Comparison of ENCODE assay signal across 11 mouse cellular contexts in genomic region chr10:115099890-115100580, GRCm38 (mm10).
DNase-seq lines count a peak whose midpoint lies in the region; ATAC-seq and TF ChIP-seq lines count a peak whose summit lies in the region.
"Had no signal": no experiment of that assay in that cellular context is flagged by ENCODE, and none has a peak within 500 bp of the region (broad histone marks: within the 10 kb centered on the region; RNA-seq: fewer than 3 reads in every experiment).

No protein-coding gene starts in this region.

- H3K4me1 ChIP-seq in kidney, postnatal 0 days (replicated peaks; ENCODE audit: insufficient read depth, low read length), result no peaks in the 10 kb centered on the region
- H3K4me1 ChIP-seq in cerebellum, adult 2 months (ENCODE audit: control insufficient read depth, insufficient read depth, low read length), result peaks cover 16% of the 10 kb centered on the region
- H3K4me1 ChIP-seq: liver, embryonic 15.5 days; midbrain, embryonic 12.5 days had no signal

- 67% methylated on average over 9 of the region's 9 CpGs for WGBS in kidney, postnatal 0 days
- 65% methylated on average over 9 of the region's 9 CpGs for WGBS in cerebellum, adult 2 months

- H3K4me3 ChIP-seq in kidney, postnatal 0 days (replicated peaks; ENCODE audit: low read depth, low read length), result no peak overlapping the region
- no peak overlapping the region for H3K4me3 ChIP-seq in cerebellum, adult 2 months (replicated peaks; ENCODE audit: insufficient read depth, low read depth, low read length)
- H3K4me3 ChIP-seq: liver, embryonic 15.5 days; midbrain, embryonic 12.5 days had no signal

- DNase-seq in kidney, postnatal 0 days (ENCODE audit: low spot score), result peak; percentile 10
- no peak for DNase-seq in kidney, postnatal 25 days
- peak; percentile 6 for DNase-seq in adipocyte (ENCODE audit: low spot score)
- peak; percentile 65 to 83 for DNase-seq in cerebellum, adult 2 months
- DNase-seq in skeletal muscle tissue, adult 2 months (ENCODE audit: low read depth, low spot score), result peak; percentile 37
- DNase-seq in layer of hippocampus, adult 18-20 months (ENCODE audit: low spot score in 2 of 2), result no peak
- DNase-seq in spleen, adult 12 weeks (ENCODE audit: low spot score), result no peak
- DNase-seq: right cerebral cortex, postnatal 25 days had no signal

- no peak overlapping the region for H3K27ac ChIP-seq in kidney, postnatal 0 days
- H3K27ac ChIP-seq in cerebellum, adult 2 months (ENCODE audit: insufficient read depth, low read length), result peak overlapping the region; percentile 58; the same call in 1 of the 2 replicates
- H3K27ac ChIP-seq: liver, embryonic 15.5 days; midbrain, embryonic 12.5 days had no signal

- no peaks in the 10 kb centered on the region for H3K9me3 ChIP-seq in kidney, postnatal 0 days (replicated peaks; ENCODE audit: low read length)
- H3K9me3 ChIP-seq: liver, embryonic 15.5 days; midbrain, embryonic 12.5 days had no signal

- TF ChIP-seq POLR2A in cerebellum, adult 2 months (IDR thresholded peaks at IDR 0.05; ENCODE audit: borderline replicate concordance, insufficient read depth, low read length), result no peak

- no peaks in the 10 kb centered on the region for H3K27me3 ChIP-seq in kidney, postnatal 0 days (ENCODE audit: insufficient read depth, low read length)
- no peaks in the 10 kb centered on the region for H3K27me3 ChIP-seq in cerebellum, adult 2 months (ENCODE audit: control insufficient read depth, insufficient read depth, low read length)
- H3K27me3 ChIP-seq: liver, embryonic 15.5 days; midbrain, embryonic 12.5 days had no signal

- H3K9ac ChIP-seq in kidney, postnatal 0 days (ENCODE audit: low read depth, low read length), result no peak overlapping the region
- H3K9ac ChIP-seq: liver, embryonic 15.5 days; midbrain, embryonic 12.5 days had no signal

- no peak for TF ChIP-seq CTCF in kidney, postnatal 0 days (IDR thresholded peaks at IDR 0.05; ENCODE audit: low read depth)
- TF ChIP-seq CTCF in cerebellum, adult 2 months (IDR thresholded peaks at IDR 0.05; ENCODE audit: borderline replicate concordance, insufficient read depth, low read depth, low read length), result no peak

- ATAC-seq in kidney, postnatal 0 days (replicated peaks; ENCODE audit: low FRiP score, low read depth), result no peak
- ATAC-seq: hindbrain, embryonic 16.5 days had no signal

- no peak overlapping the region for H3K4me2 ChIP-seq in kidney, postnatal 0 days (ENCODE audit: low read length)
- H3K4me2 ChIP-seq: liver, embryonic 15.5 days; midbrain, embryonic 12.5 days had no signal

- no peaks in the 10 kb centered on the region for H3K36me3 ChIP-seq in kidney, postnatal 0 days (ENCODE audit: insufficient read depth, low read length)
- H3K36me3 ChIP-seq: liver, embryonic 15.5 days; midbrain, embryonic 12.5 days had no signal

Comparison
In these comparisons a context has a peak if more than half of its experiments do, and no peak if none do; other contexts are left out.
1. DNase-seq: peak in kidney, postnatal 0 days (single experiment), adipocyte (single experiment), cerebellum, adult 2 months (2 of 2) and skeletal muscle tissue, adult 2 months (single experiment); none in kidney, postnatal 25 days (0 of 2), layer of hippocampus, adult 18-20 months (0 of 2) and spleen, adult 12 weeks (single experiment).